Mouse (Mus musculus) c-Kit-negative CD71-positive TER-119-positive erythroid progenitor cells, embryonic 14.5 days (primary cell): ENCODE results near the gene Sdhb.

Experiments used
- DNase-seq: peaks from one replicate; pipeline ENCODE4 v3.0.0-alpha.2; 2013; ENCODE audit warnings: low read depth, low spot score

Gene Sdhb

DNA sequence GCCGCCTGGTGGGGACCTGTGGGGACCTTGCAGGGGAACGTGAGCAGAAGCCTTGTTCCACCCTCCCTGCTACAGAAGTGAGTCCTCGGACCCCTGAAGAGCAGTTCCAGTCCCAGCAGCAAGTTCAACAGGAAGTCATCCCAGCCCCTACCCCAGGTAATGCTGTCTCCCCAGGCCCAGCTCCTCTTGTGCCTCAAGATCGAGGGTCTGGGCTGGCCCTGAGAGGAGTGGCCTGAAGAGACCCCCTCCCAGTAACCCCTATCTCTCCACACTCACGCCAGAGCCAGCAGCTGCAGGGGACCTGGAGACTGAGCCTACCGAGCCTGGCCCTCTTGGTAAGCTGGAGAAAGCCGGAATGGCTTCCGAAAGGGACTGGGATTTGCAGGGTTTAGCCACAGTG, 53.1 kb downstream of the Sdhb start:
- no peak for DNase-seq

GRCm38 (mm10) chr4:141014856-141015255, 53.9 kb downstream of the Sdhb start:
- no peak for DNase-seq

GRCm38 (mm10) chr4:141015356-141015755, 54.4 kb downstream of the Sdhb start:
- no peak for DNase-seq

- no peak for DNase-seq
Observed at GRCm38 (mm10) chr4:141016311-141016710, 55.3 kb downstream of the Sdhb start.

- no peak for DNase-seq
Observed at GRCm38 (mm10) chr4:141017657-141018436, 56.8 kb downstream of the Sdhb start.

DNA sequence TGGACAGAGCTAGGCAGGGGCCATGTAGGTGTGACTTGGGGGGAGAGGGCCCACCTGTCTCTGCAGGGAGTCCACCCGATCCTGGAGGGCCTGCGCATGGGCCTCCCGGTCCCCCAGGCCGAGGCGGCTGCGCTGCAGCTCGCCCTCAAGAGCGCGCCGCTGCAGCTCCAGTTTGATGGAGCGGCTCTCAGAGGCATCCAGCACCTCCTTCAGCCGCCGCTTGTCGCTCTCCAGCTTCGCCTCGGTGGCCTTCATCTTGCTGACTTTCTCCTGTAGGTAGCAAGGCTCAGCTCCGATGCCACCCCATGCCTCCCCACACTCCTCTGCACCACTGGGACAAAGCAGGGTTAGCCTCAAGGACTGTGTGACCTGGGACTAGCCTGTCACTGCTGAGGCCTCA, 59.2 kb downstream of the Sdhb start:
- no peak for DNase-seq

GRCm38 (mm10) chr4:141020811-141021613, 60.0 kb downstream of the Sdhb start:
- no peak for DNase-seq

GRCm38 (mm10) chr4:141021614-141021929, 60.6 kb downstream of the Sdhb start:
- no peak for DNase-seq

DNA sequence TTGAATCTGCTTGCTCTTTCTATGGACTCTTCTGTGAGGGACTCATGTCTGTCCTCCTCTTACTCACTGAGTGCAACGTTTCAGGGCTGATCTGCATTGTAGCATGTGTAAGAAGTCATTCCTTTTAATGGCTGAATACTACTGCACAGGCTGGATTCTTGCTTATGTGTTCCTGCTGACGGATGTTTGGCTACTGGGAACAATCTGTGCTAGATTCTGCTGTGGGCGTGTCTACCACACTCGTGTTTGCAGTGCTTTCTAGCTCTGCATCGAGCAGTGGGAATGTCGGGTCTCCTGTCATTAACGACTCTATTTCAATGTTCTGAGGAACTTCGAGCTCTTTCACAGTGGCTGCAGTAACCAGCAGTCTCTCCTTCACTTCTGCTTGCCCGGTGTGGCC, 63.0 kb downstream of the Sdhb start:
- DNase-seq: no peak

DNA sequence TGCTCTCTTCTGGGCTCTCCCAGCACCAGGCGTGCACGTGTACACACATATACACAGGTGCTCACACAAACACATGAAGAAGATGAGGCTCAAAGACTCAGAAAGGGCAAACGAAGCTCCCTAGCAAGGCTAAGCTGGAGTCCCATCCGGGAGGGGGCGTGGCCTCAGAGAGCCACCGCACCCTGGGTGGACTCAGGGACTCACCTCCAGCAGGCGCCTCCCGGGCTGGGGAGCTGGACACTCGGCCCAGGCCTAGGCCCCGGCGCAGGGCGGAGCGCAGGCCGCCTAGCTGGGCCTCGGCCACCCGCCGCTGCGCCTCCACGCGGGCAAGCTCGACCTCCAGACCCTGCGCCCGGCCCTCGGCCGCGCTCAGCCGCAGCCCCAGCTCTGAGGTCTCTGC, 64.0 kb downstream of the Sdhb start:
- DNase-seq: no peak
